Mouse (Mus musculus): ENCODE measurements at regions not wholly inside any gene's neighbourhood (a gene's known extent, or its start where the extent isn't known, plus 50 kb on each side); places are given as distances from the start of the nearest gene placed in this dataset.

DNA sequence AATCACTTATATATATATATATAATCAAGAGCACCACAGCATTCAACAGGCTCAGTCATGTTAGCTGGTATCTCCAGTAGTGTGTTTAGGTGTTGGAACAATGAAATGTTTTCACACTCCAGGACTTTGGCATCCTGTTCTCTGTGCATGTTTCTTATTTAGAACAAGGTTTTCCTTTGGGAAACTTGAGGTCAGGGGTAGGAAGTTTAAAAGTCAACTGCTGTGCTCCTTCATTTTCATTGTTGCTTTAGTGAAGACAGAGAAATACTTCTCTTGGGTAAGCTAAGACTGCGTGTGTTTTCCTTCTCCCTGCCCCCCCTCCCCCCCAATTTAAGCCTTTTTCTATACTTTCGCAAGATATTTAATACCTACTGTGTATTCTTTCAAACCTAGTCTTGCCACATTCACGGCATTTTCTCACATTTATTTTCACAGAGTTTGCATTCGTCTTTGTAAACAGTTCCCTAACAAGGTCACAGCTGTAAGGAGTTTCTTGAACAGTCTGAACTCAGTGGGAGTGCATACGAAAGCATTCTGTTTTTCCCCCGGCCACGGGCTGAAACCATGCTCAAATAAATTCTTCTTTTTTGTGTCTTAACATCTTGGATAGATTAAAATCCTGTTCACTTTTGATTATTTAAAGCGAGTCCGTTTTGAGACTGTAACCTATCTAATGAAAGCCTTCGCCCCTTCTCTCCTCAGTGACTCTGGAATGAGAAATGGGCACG lies 279.2 kb downstream of the Col12a1 start:
- H3K27ac ChIP-seq (ENCODE audit: insufficient read depth, low read length): no peak overlapping the region
- TF ChIP-seq CTCF (IDR thresholded peaks at IDR 0.05; ENCODE audit: extremely low read depth, insufficient read depth, low read length) (no peak), POLR2A (IDR thresholded peaks at IDR 0.05; ENCODE audit: extremely low read depth, insufficient read depth, low read length) (no peak)
- no peak overlapping the region for H3K4me3 ChIP-seq (ENCODE audit: insufficient read depth, low read length)
- no peaks in the 10 kb centered on the region for H3K4me1 ChIP-seq (ENCODE audit: control insufficient read depth, insufficient read depth, low read length)

GRCm38 (mm10) chr9:79455226-79455625 lies 263.4 kb downstream of the Col12a1 start:
- H3K27ac ChIP-seq (ENCODE audit: insufficient read depth, low read length): no peak overlapping the region
- no peaks in the 10 kb centered on the region; the same call in 1 of the 2 replicates for H3K4me1 ChIP-seq (ENCODE audit: control insufficient read depth, insufficient read depth, low read length)
- no peak overlapping the region for H3K4me3 ChIP-seq (ENCODE audit: insufficient read depth, low read length)
- TF ChIP-seq CTCF (IDR thresholded peaks at IDR 0.05; ENCODE audit: extremely low read depth, insufficient read depth, low read length) (no peak), POLR2A (IDR thresholded peaks at IDR 0.05; ENCODE audit: extremely low read depth, insufficient read depth, low read length) (no peak)

DNA sequence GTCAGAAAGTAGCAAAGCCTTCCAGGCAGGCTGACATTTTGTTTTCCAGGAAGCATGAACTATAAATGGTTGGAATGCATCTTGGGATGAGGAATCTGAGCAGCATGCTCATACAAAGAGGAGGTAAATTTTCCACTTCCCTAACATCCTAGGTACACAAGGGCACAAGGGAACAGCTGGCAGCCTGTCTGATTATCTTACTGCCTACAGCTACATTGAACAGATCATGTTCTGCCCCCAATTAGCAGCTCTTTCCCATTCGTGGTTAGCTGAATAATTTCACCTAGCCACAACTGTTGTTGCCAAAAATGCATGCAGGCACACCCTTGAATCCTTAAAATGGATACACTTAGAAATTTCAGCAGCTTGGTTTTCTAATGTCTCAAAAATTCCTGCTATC lies 239.5 kb downstream of the Col12a1 start:
- Histone ChIP-seq H3K27ac (ENCODE audit: insufficient read depth, low read length) (no peak overlapping the region), H3K4me3 (ENCODE audit: insufficient read depth, low read length) (no peak overlapping the region), H3K4me1 (ENCODE audit: control insufficient read depth, insufficient read depth, low read length) (no peaks in the 10 kb centered on the region)
- no peak for TF ChIP-seq POLR2A (IDR thresholded peaks at IDR 0.05; ENCODE audit: extremely low read depth, insufficient read depth, low read length)
- TF ChIP-seq CTCF (IDR thresholded peaks at IDR 0.05; ENCODE audit: extremely low read depth, insufficient read depth, low read length): no peak

- no peak overlapping the region for H3K4me3 ChIP-seq (ENCODE audit: insufficient read depth, low read length)
- no peak overlapping the region for H3K27ac ChIP-seq (ENCODE audit: insufficient read depth, low read length)
- H3K4me1 ChIP-seq (ENCODE audit: control insufficient read depth, insufficient read depth, low read length): no peaks in the 10 kb centered on the region
- no peak for TF ChIP-seq CTCF (IDR thresholded peaks at IDR 0.05; ENCODE audit: extremely low read depth, insufficient read depth, low read length)
- no peak for TF ChIP-seq POLR2A (IDR thresholded peaks at IDR 0.05; ENCODE audit: extremely low read depth, insufficient read depth, low read length)
Measured at GRCm38 (mm10) chr9:79500253-79500652, 218.4 kb downstream of the Col12a1 start.

- Histone ChIP-seq H3K4me3 (ENCODE audit: insufficient read depth, low read length) (no peak overlapping the region), H3K4me1 (ENCODE audit: control insufficient read depth, insufficient read depth, low read length) (no peaks in the 10 kb centered on the region), H3K27ac (ENCODE audit: insufficient read depth, low read length) (no peak overlapping the region)
- no peak for TF ChIP-seq CTCF (IDR thresholded peaks at IDR 0.05; ENCODE audit: extremely low read depth, insufficient read depth, low read length)
- TF ChIP-seq POLR2A (IDR thresholded peaks at IDR 0.05; ENCODE audit: extremely low read depth, insufficient read depth, low read length): no peak
Measured at GRCm38 (mm10) chr9:79502034-79502433, 216.6 kb downstream of the Col12a1 start.

GRCm38 (mm10) chr9:79516384-79516783 lies 202.2 kb downstream of the Col12a1 start:
- TF ChIP-seq CTCF (IDR thresholded peaks at IDR 0.05; ENCODE audit: extremely low read depth, insufficient read depth, low read length) (no peak), POLR2A (IDR thresholded peaks at IDR 0.05; ENCODE audit: extremely low read depth, insufficient read depth, low read length) (no peak)
- no peak overlapping the region for H3K4me3 ChIP-seq (ENCODE audit: insufficient read depth, low read length)
- no peak overlapping the region for H3K27ac ChIP-seq (ENCODE audit: insufficient read depth, low read length)
- H3K4me1 ChIP-seq (ENCODE audit: control insufficient read depth, insufficient read depth, low read length): no peaks in the 10 kb centered on the region

GRCm38 (mm10) chr9:79517461-79517860 lies 201.2 kb downstream of the Col12a1 start:
- H3K4me1 ChIP-seq (ENCODE audit: control insufficient read depth, insufficient read depth, low read length): no peaks in the 10 kb centered on the region
- TF ChIP-seq CTCF (IDR thresholded peaks at IDR 0.05; ENCODE audit: extremely low read depth, insufficient read depth, low read length) (no peak), POLR2A (IDR thresholded peaks at IDR 0.05; ENCODE audit: extremely low read depth, insufficient read depth, low read length) (no peak)
- no peak overlapping the region for H3K4me3 ChIP-seq (ENCODE audit: insufficient read depth, low read length)
- H3K27ac ChIP-seq (ENCODE audit: insufficient read depth, low read length): no peak overlapping the region

GRCm38 (mm10) chr9:79518640-79519039 lies 200.0 kb downstream of the Col12a1 start:
- no peaks in the 10 kb centered on the region for H3K4me1 ChIP-seq (ENCODE audit: control insufficient read depth, insufficient read depth, low read length)

GRCm38 (mm10) chr9:79520498-79520897 lies 198.1 kb downstream of the Col12a1 start:
- Histone ChIP-seq H3K4me3 (ENCODE audit: insufficient read depth, low read length) (no peak overlapping the region), H3K27ac (ENCODE audit: insufficient read depth, low read length) (no peak overlapping the region), H3K4me1 (ENCODE audit: control insufficient read depth, insufficient read depth, low read length) (no peaks in the 10 kb centered on the region)
- TF ChIP-seq POLR2A (IDR thresholded peaks at IDR 0.05; ENCODE audit: extremely low read depth, insufficient read depth, low read length) (no peak), CTCF (IDR thresholded peaks at IDR 0.05; ENCODE audit: extremely low read depth, insufficient read depth, low read length) (no peak)

More at GRCm38 (mm10) chr9:79518640-79519039, 200.0 kb downstream of the Col12a1 start:
- Histone ChIP-seq H3K27ac (ENCODE audit: insufficient read depth, low read length) (no peak overlapping the region), H3K4me3 (ENCODE audit: insufficient read depth, low read length) (no peak overlapping the region)
- TF ChIP-seq POLR2A (IDR thresholded peaks at IDR 0.05; ENCODE audit: extremely low read depth, insufficient read depth, low read length): no peak
- no peak for TF ChIP-seq CTCF (IDR thresholded peaks at IDR 0.05; ENCODE audit: extremely low read depth, insufficient read depth, low read length)

DNA sequence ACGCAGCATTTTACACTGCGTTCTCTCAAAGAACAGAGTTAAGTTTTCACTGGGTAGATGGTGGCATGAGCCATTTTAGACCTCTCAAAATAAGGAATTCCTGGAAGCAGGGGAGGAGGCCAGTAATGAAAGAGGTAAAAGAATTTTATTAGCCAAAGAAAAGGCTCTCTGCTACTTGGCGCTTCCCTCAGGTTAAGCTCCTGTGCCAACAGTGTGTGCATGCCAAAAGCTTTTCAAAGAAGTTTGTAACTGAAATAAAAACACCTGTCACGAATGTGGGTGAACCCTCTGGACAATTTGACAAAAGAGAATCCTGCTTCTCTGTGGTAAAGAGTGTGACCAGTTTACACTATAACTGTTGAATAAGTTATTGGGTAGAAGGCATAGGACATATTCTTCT lies 195.6 kb downstream of the Col12a1 start:
- TF ChIP-seq CTCF (IDR thresholded peaks at IDR 0.05; ENCODE audit: extremely low read depth, insufficient read depth, low read length) (no peak), POLR2A (IDR thresholded peaks at IDR 0.05; ENCODE audit: extremely low read depth, insufficient read depth, low read length) (no peak)
- Histone ChIP-seq H3K27ac (ENCODE audit: insufficient read depth, low read length) (no peak overlapping the region), H3K4me1 (ENCODE audit: control insufficient read depth, insufficient read depth, low read length) (no peaks in the 10 kb centered on the region), H3K4me3 (ENCODE audit: insufficient read depth, low read length) (no peak overlapping the region)

All from cortical plate, adult 2 months (tissue).